Mouse (Mus musculus): ENCODE measurements around the gene Zp1. TPM values are rescaled to one million over a fixed set of nuclear protein-coding genes. Genes with fewer than 3 reads are reported as not detected.

The Zp1 gene
- polyA plus RNA-seq, 1 experiment = not detected

- H3K27ac ChIP-seq (replicated peaks; ENCODE audit: low read depth, low read length) = no peak overlapping the region
- peaks cover 4% of the 10 kb centered on the region; the same call in 1 of the 2 replicates for H3K4me1 ChIP-seq (ENCODE audit: control insufficient read depth, insufficient read depth, insufficient read length, low read length)
- H3K4me3 ChIP-seq (ENCODE audit: insufficient read depth, low read depth, low read length) = no peak overlapping the region
Observed at GRCm38 (mm10) chr19:10870676-10871075, 49.8 kb downstream of the Zp1 start.

- H3K4me1 ChIP-seq (ENCODE audit: control insufficient read depth, insufficient read depth, insufficient read length, low read length) = peaks cover 4% of the 10 kb centered on the region; the same call in 1 of the 2 replicates
- peak within 1 kb of the TSS; percentile 76 for H3K4me3 ChIP-seq (ENCODE audit: insufficient read depth, low read depth, low read length)
- H3K27ac ChIP-seq (replicated peaks; ENCODE audit: low read depth, low read length) = no peak within 1 kb of the TSS
Observed at GRCm38 (mm10) chr19:10869886-10870527, 50.4 kb downstream of the Zp1 start, which contains the start of gene Tmem132a. Gene Tmem132a, minus strand, starts transcription at chr19:10869940.

GRCm38 (mm10) chr19:10869241-10869885 is 51.1 kb downstream of the Zp1 start:
- H3K27ac ChIP-seq (replicated peaks; ENCODE audit: low read depth, low read length) = no peak overlapping the region
- H3K4me1 ChIP-seq (ENCODE audit: control insufficient read depth, insufficient read depth, insufficient read length, low read length) = peaks cover 4% of the 10 kb centered on the region; the same call in 1 of the 2 replicates
- H3K4me3 ChIP-seq (ENCODE audit: insufficient read depth, low read depth, low read length) = peak overlapping the region; percentile 76

GRCm38 (mm10) chr19:10868623-10869141 is 51.8 kb downstream of the Zp1 start:
- Histone ChIP-seq H3K4me3 (ENCODE audit: insufficient read depth, low read depth, low read length) (peak overlapping the region; percentile 76), H3K4me1 (ENCODE audit: control insufficient read depth, insufficient read depth, insufficient read length, low read length) (peaks cover 4% of the 10 kb centered on the region; the same call in 1 of the 2 replicates), H3K27ac (replicated peaks; ENCODE audit: low read depth, low read length) (no peak overlapping the region)

- Histone ChIP-seq H3K27ac (replicated peaks; ENCODE audit: low read depth, low read length) (no peak overlapping the region), H3K4me1 (ENCODE audit: control insufficient read depth, insufficient read depth, insufficient read length, low read length) (peaks cover 4% of the 10 kb centered on the region; the same call in 1 of the 2 replicates), H3K4me3 (ENCODE audit: insufficient read depth, low read depth, low read length) (peak overlapping the region; percentile 76)
Observed at GRCm38 (mm10) chr19:10867946-10868622, 52.3 kb downstream of the Zp1 start.

- Histone ChIP-seq H3K27ac (replicated peaks; ENCODE audit: low read depth, low read length) (no peak overlapping the region), H3K4me3 (ENCODE audit: insufficient read depth, low read depth, low read length) (no peak overlapping the region), H3K4me1 (ENCODE audit: control insufficient read depth, insufficient read depth, insufficient read length, low read length) (peaks cover 4% of the 10 kb centered on the region; the same call in 1 of the 2 replicates)
Observed at GRCm38 (mm10) chr19:10866351-10866750, 54.1 kb downstream of the Zp1 start.

Other genes with a start within 250 kb of the Zp1 start
- not detected in 2 replicates for gene Pga5, start 242.6 kb downstream of the Zp1 start, polyA plus RNA-seq (2012; ENCODE audit: insufficient read depth, insufficient read length, missing spikeins)
- gene Vps37c, start 231.9 kb downstream of the Zp1 start, polyA plus RNA-seq (2012; ENCODE audit: insufficient read depth, insufficient read length, missing spikeins) = 8.5 and 10.1 TPM in 2 replicates
- gene Cd5, start 181.6 kb downstream of the Zp1 start, polyA plus RNA-seq (2012; ENCODE audit: insufficient read depth, insufficient read length, missing spikeins) = not detected in 2 replicates
- not detected in 2 replicates for gene Cd6, start 90.6 kb downstream of the Zp1 start, polyA plus RNA-seq (2012; ENCODE audit: insufficient read depth, insufficient read length, missing spikeins)
- 2.1 and 2.4 TPM in 2 replicates for gene Slc15a3, start 80.9 kb downstream of the Zp1 start, polyA plus RNA-seq (2012; ENCODE audit: insufficient read depth, insufficient read length, missing spikeins)
- 1.7 and 2.1 TPM in 2 replicates for gene Tmem132a, start 50.7 kb downstream of the Zp1 start, polyA plus RNA-seq (2012; ENCODE audit: insufficient read depth, insufficient read length, missing spikeins)
- 75.1 and 80.3 TPM in 2 replicates for gene Tmem109, start 38.6 kb downstream of the Zp1 start, polyA plus RNA-seq (2012; ENCODE audit: insufficient read depth, insufficient read length, missing spikeins)
- 64.9 and 65.6 TPM in 2 replicates for gene Prpf19, start 25.4 kb downstream of the Zp1 start, polyA plus RNA-seq (2012; ENCODE audit: insufficient read depth, insufficient read length, missing spikeins)
- not detected in 2 replicates for gene Ptgdr2, start 16.5 kb upstream of the Zp1 start, polyA plus RNA-seq (2012; ENCODE audit: insufficient read depth, insufficient read length, missing spikeins)
- gene Ccdc86, start 28.6 kb upstream of the Zp1 start, polyA plus RNA-seq (2012; ENCODE audit: insufficient read depth, insufficient read length, missing spikeins) = 3.8 and 4.0 TPM in 2 replicates
- not detected in 2 replicates for gene Ms4a10, start 54.0 kb upstream of the Zp1 start, polyA plus RNA-seq (2012; ENCODE audit: insufficient read depth, insufficient read length, missing spikeins)
- not detected in 2 replicates for gene Ms4a15, start 72.6 kb upstream of the Zp1 start, polyA plus RNA-seq (2012; ENCODE audit: insufficient read depth, insufficient read length, missing spikeins)
- not detected in 2 replicates for gene Ms4a18, start 97.4 kb upstream of the Zp1 start, polyA plus RNA-seq (2012; ENCODE audit: insufficient read depth, insufficient read length, missing spikeins)
- gene Ms4a8a, start 160.5 kb upstream of the Zp1 start, polyA plus RNA-seq (2012; ENCODE audit: insufficient read depth, insufficient read length, missing spikeins) = 1.4 and 2.8 TPM in 2 replicates
- not detected in 2 replicates for gene 1700017D01Rik, start 210.2 kb upstream of the Zp1 start, polyA plus RNA-seq (2012; ENCODE audit: insufficient read depth, insufficient read length, missing spikeins)
- not detected in 2 replicates for gene 1700025F22Rik, start 244.7 kb upstream of the Zp1 start, polyA plus RNA-seq (2012; ENCODE audit: insufficient read depth, insufficient read length, missing spikeins)